In genomic region chr11:100112935-100113741, GRCm38 (mm10) we compare ENCODE assay signal across 24 mouse cellular contexts. TPM values are rescaled to one million over a fixed set of nuclear protein-coding genes. Genes with fewer than 3 reads are reported as not detected.
"Had no signal": no experiment of that assay in that cellular context is flagged by ENCODE, and none has a peak within 500 bp of the region (broad histone marks: within the 10 kb centered on the region; RNA-seq: fewer than 3 reads in every experiment).

No protein-coding gene starts in this region.

- H3K9ac ChIP-seq: liver, embryonic 13.5 days; liver, postnatal 0 days; neural tube, embryonic 13.5 days had no signal

- H3K27me3 ChIP-seq: liver, embryonic 13.5 days; neural tube, embryonic 13.5 days had no signal

- ATAC-seq: hindbrain, embryonic 16.5 days; inflammation-experienced regulatory T-cells, adult 6 months; liver, postnatal 0 days had no signal

- H3K4me1 ChIP-seq: liver, embryonic 13.5 days; neural tube, embryonic 13.5 days had no signal

- DNase-seq: kidney, postnatal 25 days; layer of hippocampus, adult 9-11 months; layer of hippocampus, postnatal 36 days; liver; liver, embryonic 13.5 days; liver, postnatal 0 days; lung, postnatal 14 days; midbrain, embryonic 14.5 days; retina, postnatal 1 day; right cerebral cortex, postnatal 4 days; spleen, adult 18-20 months; thymus, adult 18-20 months; thymus, postnatal 14 days had no signal

- H3K27ac ChIP-seq: liver, embryonic 13.5 days; midbrain, embryonic 10.5 days; neural tube, embryonic 13.5 days had no signal

- H3K36me3 ChIP-seq: liver, embryonic 13.5 days; midbrain, embryonic 10.5 days; neural tube, embryonic 13.5 days had no signal

- H3K4me3 ChIP-seq: liver, embryonic 13.5 days; midbrain, embryonic 10.5 days; neural tube, embryonic 13.5 days had no signal

- H3K9me3 ChIP-seq: liver, embryonic 13.5 days; midbrain, embryonic 10.5 days; neural tube, embryonic 13.5 days had no signal

- H3K4me2 ChIP-seq: liver, embryonic 13.5 days; neural tube, embryonic 13.5 days had no signal

RNA-seq across cellular contexts. Expression of gene Krt36, which starts 7.7 kb away (rescaled TPM):
- total RNA-seq: layer of hippocampus, adult 18-20 months; layer of hippocampus, postnatal 36 days; left cerebral cortex, postnatal 10 days; megakaryocyte progenitor cell, adult 5-6 weeks; monocyte, adult 5-6 weeks had no signal
- polyA plus RNA-seq: hindbrain, embryonic 16.5 days; inflammation-experienced regulatory T-cells, adult 6 months; liver, embryonic 13.5 days; liver, postnatal 0 days; midbrain, embryonic 10.5 days; midbrain, embryonic 14.5 days; neural tube, embryonic 13.5 days had no signal

RNA-seq across cellular contexts. Expression of gene Krt13, which starts 8.2 kb away (rescaled TPM):
- total RNA-seq: layer of hippocampus, adult 18-20 months; layer of hippocampus, postnatal 36 days; left cerebral cortex, postnatal 10 days; megakaryocyte progenitor cell, adult 5-6 weeks; monocyte, adult 5-6 weeks had no signal
- polyA plus RNA-seq: inflammation-experienced regulatory T-cells, adult 6 months; kidney, embryonic 14.5 days; limb, embryonic 11.5 days; liver, postnatal 0 days; midbrain, embryonic 10.5 days; midbrain, embryonic 14.5 days; neural tube, embryonic 13.5 days had no signal

RNA-seq across cellular contexts. Expression of gene Krt35, which starts 17.1 kb away (rescaled TPM):
- total RNA-seq: layer of hippocampus, adult 18-20 months; layer of hippocampus, postnatal 36 days; left cerebral cortex, postnatal 10 days; megakaryocyte progenitor cell, adult 5-6 weeks; monocyte, adult 5-6 weeks had no signal
- polyA plus RNA-seq: hindbrain, embryonic 16.5 days; inflammation-experienced regulatory T-cells, adult 6 months; kidney, embryonic 14.5 days; limb, embryonic 11.5 days; liver, embryonic 13.5 days; liver, postnatal 0 days; midbrain, embryonic 10.5 days; midbrain, embryonic 14.5 days; neural tube, embryonic 13.5 days; stomach, embryonic 14.5 days had no signal

RNA-seq across cellular contexts. Expression of gene Krt15, which starts 22.6 kb away (rescaled TPM):
- total RNA-seq: left cerebral cortex, postnatal 10 days; megakaryocyte progenitor cell, adult 5-6 weeks; monocyte, adult 5-6 weeks had no signal
- polyA plus RNA-seq: inflammation-experienced regulatory T-cells, adult 6 months; midbrain, embryonic 14.5 days had no signal

RNA-seq across cellular contexts. Expression of gene Krt32, which starts 25.1 kb away (rescaled TPM):
- total RNA-seq: layer of hippocampus, adult 18-20 months; layer of hippocampus, postnatal 36 days; left cerebral cortex, postnatal 10 days; megakaryocyte progenitor cell, adult 5-6 weeks; monocyte, adult 5-6 weeks had no signal
- polyA plus RNA-seq: hindbrain, embryonic 16.5 days; inflammation-experienced regulatory T-cells, adult 6 months; kidney, embryonic 14.5 days; limb, embryonic 11.5 days; liver, embryonic 13.5 days; liver, postnatal 0 days; midbrain, embryonic 10.5 days; midbrain, embryonic 14.5 days; neural tube, embryonic 13.5 days; stomach, embryonic 14.5 days had no signal
